Mouse (Mus musculus): ENCODE results near the gene Rhoq. TPM values are rescaled to one million over a fixed set of nuclear protein-coding genes. Genes with fewer than 3 reads are reported as not detected.

The Rhoq gene
- total RNA-seq, 2 experiments from 2014 or later, result 35.6 to 45.0 TPM

GRCm38 (mm10) chr17:87024491-87025242 is 61.8 kb downstream of the Rhoq start:
- no peak for TF ChIP-seq CTCF (IDR thresholded peaks at IDR 0.05)
- peak overlapping the region; percentile 78 for H3K4me3 ChIP-seq
- peak overlapping the region; percentile 76 for H3K27ac ChIP-seq
- intact Hi-C loops (cut with DNase I), result loop anchor here (2.0 kb wide), 1 partner anchor 62 kb away; the partner anchor contains the start of gene Rhoq
- peak in 1 of 2 experiments; percentile 24 for DNase-seq (ENCODE audit: extremely low spot score in 1 of 2, low spot score in 2 of 2)

- peak; percentile 97 for DNase-seq (ENCODE audit: extremely low spot score in 1 of 2, low spot score in 2 of 2)
- H3K4me3 ChIP-seq, result peak within 1 kb of the TSS; percentile 78
- intact Hi-C loops (cut with DNase I), result loop anchor here (2.0 kb wide), 1 partner anchor 63 kb away; the partner anchor contains the start of gene Rhoq
- no peak; the same call in 1 of the 2 replicates for TF ChIP-seq CTCF (IDR thresholded peaks at IDR 0.05)
- H3K27ac ChIP-seq, result peak within 1 kb of the TSS; percentile 76
These were observed 62.5 kb downstream of the Rhoq start, which contains the start of the genes Pigf and Cript for GRCm38 (mm10) chr17:87025269-87025949. Gene Pigf, minus strand, starts transcription at chr17:87025406. Gene Cript, plus strand, starts transcription at chr17:87025550.

- H3K4me3 ChIP-seq, result no peak overlapping the region
- no peak overlapping the region for H3K27ac ChIP-seq
- intact Hi-C loops (cut with DNase I), result loop anchor here (2.0 kb wide), 1 partner anchor 212 kb away; no protein-coding TSS in a partner anchor
- no peak for DNase-seq (ENCODE audit: extremely low spot score in 1 of 2, low spot score in 2 of 2)
- TF ChIP-seq CTCF (IDR thresholded peaks at IDR 0.05), result peak; percentile 81
These were observed 73.5 kb downstream of the Rhoq start for GRCm38 (mm10) chr17:87036141-87037073.

- no peak for DNase-seq (ENCODE audit: extremely low spot score in 1 of 2, low spot score in 2 of 2)
- no peak overlapping the region for H3K4me3 ChIP-seq
- no peak for TF ChIP-seq CTCF (IDR thresholded peaks at IDR 0.05)
- H3K27ac ChIP-seq, result no peak overlapping the region
- intact Hi-C loops (cut with DNase I), result no loop called here
These were observed 75.6 kb downstream of the Rhoq start for GRCm38 (mm10) chr17:87038496-87038895.

GRCm38 (mm10) chr17:87041739-87042138 is 78.9 kb downstream of the Rhoq start:
- Histone ChIP-seq H3K27ac (no peak overlapping the region), H3K4me3 (no peak overlapping the region)
- TF ChIP-seq CTCF (IDR thresholded peaks at IDR 0.05), result no peak
- intact Hi-C loops (cut with DNase I), result loop anchor here (2.0 to 5.0 kb wide), 3 partner anchors 66 to 531 kb away; partner anchors contain the start of gene Socs5
- DNase-seq (ENCODE audit: extremely low spot score in 1 of 2, low spot score in 2 of 2), result peak; percentile 62 to 70

GRCm38 (mm10) chr17:87044364-87044763 is 81.5 kb downstream of the Rhoq start:
- DNase-seq (ENCODE audit: extremely low spot score in 1 of 2, low spot score in 2 of 2), result peak; percentile 89 to 92
- Histone ChIP-seq H3K27ac (no peak overlapping the region), H3K4me3 (no peak overlapping the region)
- intact Hi-C loops (cut with DNase I), result loop anchor here (2.0 to 5.0 kb wide), 6 partner anchors 63 to 528 kb away; partner anchors contain the start of genes Rhoq and Socs5
- TF ChIP-seq CTCF (IDR thresholded peaks at IDR 0.05), result no peak; the same call in none of the 2 replicates

- Histone ChIP-seq H3K27ac (no peak overlapping the region), H3K4me3 (no peak overlapping the region)
- no peak for TF ChIP-seq CTCF (IDR thresholded peaks at IDR 0.05)
- DNase-seq (ENCODE audit: extremely low spot score in 1 of 2, low spot score in 2 of 2), result no peak
- intact Hi-C loops (cut with DNase I), result loop anchor here (2.0 to 5.0 kb wide), 6 partner anchors 63 to 528 kb away; partner anchors contain the start of genes Rhoq and Socs5
These were observed 81.9 kb downstream of the Rhoq start for GRCm38 (mm10) chr17:87044796-87045195.

Other genes with a start within 250 kb of the Rhoq start
- gene Epas1, start 209.4 kb upstream of the Rhoq start, total RNA-seq (2021), result 10 to 100 TPM; 93.6 to 97.0 TPM
- gene Tmem247, start 45.7 kb upstream of the Rhoq start, total RNA-seq (2021), result not detected
- gene Atp6v1e2, start 15.2 kb upstream of the Rhoq start, total RNA-seq (2021), result not detected
- 10 to 100 TPM; 18.9 to 21.3 TPM for gene Pigf, start 62.3 kb downstream of the Rhoq start, total RNA-seq (2021)
- 10 to 100 TPM; 62.1 to 64.1 TPM for gene Cript, start 62.5 kb downstream of the Rhoq start, total RNA-seq (2021)
- 100 to 1,000 TPM; 126 to 129 TPM for gene Socs5, start 144.6 kb downstream of the Rhoq start, total RNA-seq (2021)